Mouse (Mus musculus) limb, embryonic 14.5 days (tissue): ENCODE measurements around the gene Myof. TPM values are rescaled to one million over a fixed set of nuclear protein-coding genes. Genes with fewer than 3 reads are reported as not detected.

Source experiments
- ATAC-seq: fragments of 200-750 bp; cut with Nextera tagmentation; 2 replicates; pipeline ENCODE4 v1.8.0; 2017; ENCODE audit warnings: low read depth, moderate number of reproducible peaks, moderate TSS enrichment; ENCODE audit not compliant: low FRiP score
- DNase-seq: peaks from one replicate; pipeline ENCODE4 v3.0.0-alpha.2; 2015; ENCODE audit warnings: low spot score
- H3K27ac ChIP-seq: fragments of 300-500 bp; sonication (generic); replicated peaks from 2 replicates; pipeline ENCODE4 v1.5.1; 2014; ENCODE audit warnings: low read depth, mild to moderate bottlenecking, low read length, moderate library complexity, mixed read lengths
- H3K27me3 ChIP-seq: fragments of 300-500 bp; sonication (generic); 2 replicates; pipeline ENCODE4 v1.6.1; 2014; ENCODE audit warnings: low read length, mixed read lengths; ENCODE audit not compliant: control insufficient read depth, insufficient read depth
- H3K36me3 ChIP-seq: fragments of 300-500 bp; sonication (generic); 2 replicates; pipeline ENCODE4 v1.6.1; 2014; ENCODE audit warnings: mild to moderate bottlenecking, low read length, moderate library complexity, mixed read lengths; ENCODE audit not compliant: control insufficient read depth, insufficient read depth
- H3K4me1 ChIP-seq: fragments of 300-500 bp; sonication (generic); 2 replicates; pipeline ENCODE4 v1.6.1; 2014; ENCODE audit warnings: antibody characterized with exemption, low read length, mixed read lengths; ENCODE audit not compliant: control insufficient read depth, insufficient read depth
- H3K4me2 ChIP-seq: fragments of 300-500 bp; sonication (generic); replicated peaks from 2 replicates; pipeline ENCODE4 v1.6.1; 2014; ENCODE audit warnings: low read depth, mild to moderate bottlenecking, low read length, moderate library complexity; ENCODE audit not compliant: severe bottlenecking
- H3K4me3 ChIP-seq: fragments of 300-500 bp; sonication (generic); replicated peaks from 2 replicates; pipeline ENCODE4 v1.5.1; 2014; ENCODE audit warnings: low read length
- H3K9ac ChIP-seq: fragments of 300-500 bp; sonication (generic); 2 replicates; pipeline ENCODE4 v1.6.1; 2014; ENCODE audit warnings: mild to moderate bottlenecking, low read depth, low read length, moderate library complexity; ENCODE audit not compliant: severe bottlenecking
- H3K9me3 ChIP-seq: fragments of 300-500 bp; sonication (generic); 2 replicates; pipeline ENCODE4 v1.6.1; 2016; ENCODE audit warnings: low read length; ENCODE audit not compliant: control insufficient read depth
- POLR2A ChIP-seq: fragments of 200-500 bp; IDR thresholded peaks from 2 replicates; pipeline ENCODE4 v1.8.0; 2012; ENCODE audit warnings: inconsistent platforms, mild to moderate bottlenecking, moderate library complexity, borderline replicate concordance; ENCODE audit not compliant: insufficient read depth, insufficient read length; ENCODE audit errors: extremely low read depth
- WGBS: fragments of 180-500 bp; shearing (Covaris S2); extraction: QIAGEN DNeasy Blood & Tissue Kit; methylation state at CpG from one replicate; pipeline ENCODE4 v1.1.7; 2014; 5-methylcytosine and 5-hydroxymethylcytosine counted together
- polyA plus RNA-seq, 2 experiments: library from polyadenylated mRNA; depleted of rRNA in 1 of 2; stranded (reverse) in 1 of 2; unstranded in 1 of 2; fragments of >200 nt; fragmentation: Nextera tagmentation in 1 of 2; extraction: Ambion mirVana in 1 of 2; gene quantifications; 2 replicates each; pipeline versions ENCODE4 v1.2.1 to v1.2.3; 2012 to 2014

Myof gene
- polyA plus RNA-seq, 2 experiments, result 21.8 to 35.9 TPM

- peak; percentile 23; the same call in 1 of the 2 replicates for ATAC-seq
- WGBS, result 27% methylated on average over 12 of the region's 12 CpGs
Observed at GRCm38 (mm10) chr19:37918515-37918932, 124.9 kb downstream of the Myof start.

GRCm38 (mm10) chr19:37914261-37914660, 129.1 kb downstream of the Myof start:
- no peak for ATAC-seq
- Histone ChIP-seq H3K4me2 (no peak overlapping the region), H3K27me3 (no peaks in the 10 kb centered on the region), H3K27ac (no peak overlapping the region), H3K4me1 (peaks cover 6% of the 10 kb centered on the region; the same call in 1 of the 2 replicates), H3K9me3 (no peaks in the 10 kb centered on the region), H3K9ac (no peak overlapping the region), H3K4me3 (no peak overlapping the region), H3K36me3 (no peaks in the 10 kb centered on the region)
- TF ChIP-seq POLR2A, result no peak
- 75% methylated on average over 4 of the region's 4 CpGs for WGBS
- DNase-seq, result no peak

More at GRCm38 (mm10) chr19:37918515-37918932, 124.9 kb downstream of the Myof start:
- Histone ChIP-seq H3K36me3 (no peaks in the 10 kb centered on the region), H3K27ac (peak overlapping the region; percentile 56; the same call in 1 of the 2 replicates), H3K9me3 (no peaks in the 10 kb centered on the region), H3K9ac (no peak overlapping the region), H3K4me2 (no peak overlapping the region), H3K4me3 (no peak overlapping the region), H3K27me3 (no peaks in the 10 kb centered on the region), H3K4me1 (peaks cover 6% of the 10 kb centered on the region; the same call in 1 of the 2 replicates)
- no peak for TF ChIP-seq POLR2A
- DNase-seq, result peak; percentile 18

- Histone ChIP-seq H3K27ac (no peak overlapping the region), H3K36me3 (no peaks in the 10 kb centered on the region), H3K4me1 (peaks cover 7% of the 10 kb centered on the region), H3K27me3 (no peaks in the 10 kb centered on the region), H3K9ac (no peak overlapping the region), H3K4me2 (no peak overlapping the region), H3K4me3 (no peak overlapping the region), H3K9me3 (no peaks in the 10 kb centered on the region)
- DNase-seq (no peak), ATAC-seq (no peak)
- WGBS, result 75% methylated on average over 6 of the region's 6 CpGs
- no peak for TF ChIP-seq POLR2A
Observed at GRCm38 (mm10) chr19:37912501-37912900, 130.9 kb downstream of the Myof start.

GRCm38 (mm10) chr19:37909830-37910261, 133.5 kb downstream of the Myof start:
- no peak overlapping the region for H3K4me3 ChIP-seq
- ATAC-seq (no peak), DNase-seq (no peak)
- no peaks in the 10 kb centered on the region for H3K36me3 ChIP-seq
- H3K9me3 ChIP-seq, result no peaks in the 10 kb centered on the region
- no peak overlapping the region for H3K27ac ChIP-seq
- WGBS, result 66% methylated on average over 5 of the region's 5 CpGs
- H3K4me2 ChIP-seq, result no peak overlapping the region
- no peaks in the 10 kb centered on the region for H3K27me3 ChIP-seq
- H3K4me1 ChIP-seq, result peaks cover 15% of the 10 kb centered on the region
- no peak overlapping the region for H3K9ac ChIP-seq
- no peak for TF ChIP-seq POLR2A

GRCm38 (mm10) chr19:37907451-37908320, 135.7 kb downstream of the Myof start:
- Histone ChIP-seq H3K9ac (no peak overlapping the region), H3K9me3 (no peaks in the 10 kb centered on the region), H3K27me3 (no peaks in the 10 kb centered on the region), H3K27ac (no peak overlapping the region), H3K4me3 (no peak overlapping the region), H3K4me2 (peak overlapping the region; percentile 20; the same call in 1 of the 2 replicates), H3K36me3 (no peaks in the 10 kb centered on the region), H3K4me1 (peaks cover 15% of the 10 kb centered on the region)
- 10% methylated on average over 17 of the region's 17 CpGs for WGBS
- TF ChIP-seq POLR2A, result no peak
- DNase-seq (no peak), ATAC-seq (no peak)
